Mouse (Mus musculus): Measurements from ENCODE around the gene Sept3.

- no peak for TF ChIP-seq GATA1 (IDR thresholded peaks at IDR 0.05; ENCODE audit: low read length)
- no peak for TF ChIP-seq TAL1 (IDR thresholded peaks at IDR 0.05; ENCODE audit: low read length)
Observed at GRCm38 (mm10) chr15:82277591-82277990, 2.9 kb downstream of the Sept3 start.
